Mouse (Mus musculus) layer of hippocampus, postnatal 10 days (tissue): Measurements from ENCODE around the gene Hipk2. TPM values are rescaled to one million over a fixed set of nuclear protein-coding genes. Genes with fewer than 3 reads are reported as not detected.

ENCODE experiments used
- DNase-seq, 2 experiments: peaks; one replicate each; pipeline ENCODE4 v3.0.0; 2021; ENCODE audit warnings: low spot score in 2 of 2
- total RNA-seq, 2 experiments: library from RNA; stranded (reverse); gene quantifications; 2 replicates each; pipeline ENCODE4 v1.2.3; 2021

Hipk2 gene
- total RNA-seq, 2 experiments from 2014 or later, result 51.0 to 54.3 TPM

DNA sequence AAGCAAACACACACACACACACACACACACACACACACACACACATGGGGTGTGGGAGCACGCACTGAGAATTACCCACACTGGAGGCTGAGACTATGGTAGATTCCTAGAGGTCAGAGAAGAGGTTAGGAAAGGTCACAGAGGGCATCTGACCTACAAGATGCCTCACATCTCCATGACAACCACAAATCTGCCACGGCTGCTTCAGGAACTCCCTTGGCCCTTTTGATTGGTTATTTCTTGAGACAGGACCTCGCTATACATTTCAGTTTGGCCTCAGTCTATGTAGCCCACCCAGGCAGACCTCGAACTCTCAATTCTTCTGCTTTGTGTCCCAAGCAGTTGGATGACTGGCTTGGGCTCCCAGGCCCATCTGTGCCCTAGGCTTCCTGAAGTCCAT lies 214.3 kb downstream of the Hipk2 start:
- no peak for DNase-seq

DNA sequence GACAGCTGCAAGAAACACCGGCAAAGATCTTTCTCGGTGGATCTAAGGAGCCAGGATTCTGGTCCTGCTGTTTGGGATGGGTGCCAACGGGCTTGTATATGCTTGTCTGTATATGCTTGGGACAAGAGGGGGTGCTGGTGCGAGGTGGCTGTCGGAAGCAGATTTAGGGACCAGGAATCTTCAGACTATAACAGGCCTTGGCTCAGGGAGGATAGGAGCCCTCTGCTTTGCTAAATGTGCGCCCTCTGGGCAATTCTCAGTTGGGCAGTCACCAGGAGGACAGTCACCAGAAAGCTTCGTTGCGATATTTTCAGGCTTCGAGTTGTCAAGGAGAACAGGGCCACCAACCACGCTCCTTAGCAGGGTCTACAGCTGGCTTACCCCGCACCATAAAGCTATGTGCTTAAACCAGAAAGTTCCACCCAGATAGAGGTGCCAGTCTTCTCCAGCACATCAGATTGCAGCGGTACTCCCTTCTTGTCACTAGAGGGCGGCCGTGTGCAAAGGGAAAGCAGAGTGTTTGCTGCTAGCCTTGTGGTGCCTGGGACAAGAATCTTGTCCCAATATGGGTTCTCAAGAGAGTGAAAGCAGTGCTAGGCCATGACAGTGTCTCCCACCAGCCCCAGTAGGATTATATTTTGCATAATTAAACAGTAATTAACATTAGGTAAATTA lies 225.6 kb downstream of the Hipk2 start:
- peak; percentile 75 to 77 for DNase-seq

DNA sequence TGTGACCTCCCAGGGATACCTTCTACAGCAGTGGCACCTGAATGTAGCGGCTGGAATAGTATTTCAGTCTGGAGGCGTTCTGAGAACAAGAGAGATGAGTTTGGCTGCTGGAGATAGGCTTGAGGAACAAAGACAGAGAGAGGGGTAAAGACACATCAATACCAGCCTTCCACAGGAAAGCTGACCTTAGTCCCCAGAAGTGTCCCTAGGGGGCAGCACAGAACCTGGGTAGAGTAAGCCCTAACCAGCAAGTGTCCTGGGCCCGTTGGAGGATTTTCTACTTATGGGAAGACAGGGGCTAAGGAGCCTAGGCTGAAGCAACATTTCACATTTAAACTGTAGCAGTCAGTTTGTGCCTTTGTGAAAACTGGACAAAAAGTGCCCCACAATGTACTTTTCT lies 226.4 kb downstream of the Hipk2 start:
- DNase-seq, result no peak

Other genes starting within 250 kb of the Hipk2 start
- 1 to 10 TPM; 1.0 to 1.1 TPM for gene Klrg2, start 238.9 kb downstream of the Hipk2 start, total RNA-seq
- 100 to 1,000 TPM; 113 to 119 TPM for gene Clec2l, start 213.1 kb downstream of the Hipk2 start, total RNA-seq
- 1 to 10 TPM; 2.0 to 3.6 TPM for gene Tbxas1, start 761 bp downstream of the Hipk2 start, total RNA-seq
- 1 to 10 TPM; 5.5 to 5.7 TPM for gene Parp12, start 242.2 kb upstream of the Hipk2 start, total RNA-seq